Mouse (Mus musculus) hindbrain, embryonic 12.5 days (tissue): ENCODE data around the gene BC017158. TPM values are rescaled to one million over a fixed set of nuclear protein-coding genes. Genes with fewer than 3 reads are reported as not detected.
A peak's percentile ranks its signal among the peaks of the same experiment; 100 is the strongest.

Experiments used
- ATAC-seq: fragments of 200-750 bp; cut with Nextera tagmentation; 2 replicates; pipeline ENCODE4 v1.8.0; 2017; ENCODE audit warnings: moderate TSS enrichment; ENCODE audit not compliant: low FRiP score
- H3K27ac ChIP-seq: fragments of 300-500 bp; sonication (generic); 2 replicates; pipeline ENCODE4 v1.5.1; 2016; ENCODE audit warnings: mild to moderate bottlenecking
- H3K27me3 ChIP-seq: fragments of 300-500 bp; sonication (generic); 2 replicates; pipeline ENCODE4 v1.6.1; 2016; ENCODE audit warnings: mild to moderate bottlenecking
- H3K36me3 ChIP-seq: fragments of 300-500 bp; sonication (generic); 2 replicates; pipeline ENCODE4 v1.6.1; 2016; ENCODE audit warnings: mild to moderate bottlenecking
- H3K4me1 ChIP-seq: fragments of 300-500 bp; sonication (generic); 2 replicates; pipeline ENCODE4 v1.6.1; 2016
- H3K4me2 ChIP-seq: fragments of 300-500 bp; sonication (generic); replicated peaks from 2 replicates; pipeline ENCODE4 v1.6.1; 2016; ENCODE audit warnings: mild to moderate bottlenecking
- H3K4me3 ChIP-seq: fragments of 300-500 bp; sonication (generic); 2 replicates; pipeline ENCODE4 v1.5.1; 2016; ENCODE audit warnings: mild to moderate bottlenecking
- H3K9ac ChIP-seq: fragments of 300-500 bp; sonication (generic); 2 replicates; pipeline ENCODE4 v1.6.1; 2016; ENCODE audit warnings: mild to moderate bottlenecking, moderate library complexity
- H3K9me3 ChIP-seq: fragments of 300-500 bp; sonication (generic); replicated peaks from 2 replicates; pipeline ENCODE4 v1.6.1; 2016; ENCODE audit warnings: mild to moderate bottlenecking
- WGBS: fragments of 180-500 bp; shearing (Covaris S2); methylation state at CpG from one replicate; pipeline ENCODE4 v1.1.7; 2016; 5-methylcytosine and 5-hydroxymethylcytosine counted together
- polyA plus RNA-seq: library from polyadenylated mRNA; unstranded; fragments of >200 nt; fragmentation: Nextera tagmentation; extraction: Ambion mirVana; gene quantifications from 2 replicates; pipeline ENCODE4 v1.2.1, GENCODE M21; 2016

Gene BC017158
- polyA plus RNA-seq, 1 experiment from 2014 or later: 21.7 TPM

GRCm38 (mm10) chr7:128249998-128250397 is 48.0 kb downstream of the BC017158 start:
- peaks cover 22% of the 10 kb centered on the region for H3K4me1 ChIP-seq

GRCm38 (mm10) chr7:128248081-128249042 is 49.6 kb downstream of the BC017158 start:
- H3K27me3 ChIP-seq: peaks cover 11% of the 10 kb centered on the region; the same call in 1 of the 2 replicates
- peaks cover 15% of the 10 kb centered on the region for H3K36me3 ChIP-seq
- no peak overlapping the region for H3K9ac ChIP-seq
- WGBS: 87% methylated on average over 10 of the region's 10 CpGs
- peaks cover 26% of the 10 kb centered on the region for H3K4me1 ChIP-seq
- no peak overlapping the region for H3K4me3 ChIP-seq
- no peak overlapping the region for H3K27ac ChIP-seq
- H3K9me3 ChIP-seq: no peaks in the 10 kb centered on the region
- H3K4me2 ChIP-seq: peak overlapping the region; percentile 59; the same call in 1 of the 2 replicates
- no peak for ATAC-seq

More at GRCm38 (mm10) chr7:128249998-128250397, 48.0 kb downstream of the BC017158 start:
- no peak for ATAC-seq
- H3K9ac ChIP-seq: no peak overlapping the region
- peaks cover 4% of the 10 kb centered on the region; the same call in 1 of the 2 replicates for H3K36me3 ChIP-seq
- no peak overlapping the region for H3K4me2 ChIP-seq
- peaks cover 14% of the 10 kb centered on the region; the same call in 1 of the 2 replicates for H3K27me3 ChIP-seq
- H3K4me3 ChIP-seq: no peak overlapping the region
- H3K27ac ChIP-seq: no peak overlapping the region
- 84% methylated on average over 5 of the region's 5 CpGs for WGBS
- H3K9me3 ChIP-seq: no peaks in the 10 kb centered on the region

DNA sequence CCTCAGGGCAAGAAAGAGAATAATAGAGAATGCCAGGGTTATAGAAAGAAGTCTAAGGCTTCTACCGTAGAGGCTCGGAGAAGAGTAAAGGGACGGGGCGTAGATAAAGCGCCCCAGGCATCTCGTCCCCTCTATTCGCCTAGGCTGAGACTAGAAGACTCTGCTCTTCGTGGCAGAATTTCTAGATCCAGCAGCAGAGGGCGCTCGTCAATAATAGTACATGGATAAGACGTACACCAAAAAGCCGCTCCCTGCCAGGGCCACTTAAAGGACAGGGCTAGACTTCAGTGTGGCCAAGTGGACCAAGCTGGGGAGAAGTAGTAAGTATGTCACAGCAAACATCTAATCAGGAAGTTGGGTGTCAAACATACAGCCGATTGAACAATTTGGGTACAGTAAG is 50.5 kb downstream of the BC017158 start:
- Histone ChIP-seq H3K27me3 (peaks cover 8% of the 10 kb centered on the region; the same call in 1 of the 2 replicates), H3K9me3 (no peaks in the 10 kb centered on the region), H3K9ac (peak overlapping the region; percentile 58), H3K36me3 (peaks cover 24% of the 10 kb centered on the region), H3K4me3 (peak overlapping the region; percentile 35), H3K4me2 (peak overlapping the region; percentile 59), H3K4me1 (peaks cover 21% of the 10 kb centered on the region), H3K27ac (peak overlapping the region; percentile 67)
- WGBS: 3% methylated on average over 13 of the region's 13 CpGs
- peak; percentile 74 for ATAC-seq

- Histone ChIP-seq H3K9me3 (no peaks in the 10 kb centered on the region), H3K4me1 (peaks cover 15% of the 10 kb centered on the region), H3K4me3 (peak within 1 kb of the TSS; percentile 35), H3K27me3 (0 out of 2 replicates have a peak, but pooled peaks cover 4% of the 10 kb centered on the region), H3K27ac (peak within 1 kb of the TSS; percentile 67), H3K9ac (peak within 1 kb of the TSS; percentile 58), H3K36me3 (peaks cover 30% of the 10 kb centered on the region), H3K4me2 (peak within 1 kb of the TSS; percentile 59)
- 4% methylated on average over 21 of the region's 30 CpGs for WGBS
- ATAC-seq: peak; percentile 65
Measured at GRCm38 (mm10) chr7:128246496-128247391, 51.2 kb downstream of the BC017158 start, which contains the start of gene Tgfb1i1. TSS of gene Tgfb1i1 (plus strand) at chr7:128246812.

GRCm38 (mm10) chr7:128245547-128245946 is 52.4 kb downstream of the BC017158 start:
- ATAC-seq: no peak
- peaks cover 40% of the 10 kb centered on the region for H3K36me3 ChIP-seq
- H3K27me3 ChIP-seq: 0 out of 2 replicates have a peak, but pooled peaks cover 4% of the 10 kb centered on the region
- no peak overlapping the region for H3K27ac ChIP-seq
- no peak overlapping the region for H3K4me2 ChIP-seq
- peaks cover 15% of the 10 kb centered on the region for H3K4me1 ChIP-seq
- H3K4me3 ChIP-seq: no peak overlapping the region
- WGBS: 80% methylated on average over 4 of the region's 4 CpGs
- H3K9me3 ChIP-seq: no peaks in the 10 kb centered on the region
- no peak overlapping the region for H3K9ac ChIP-seq

DNA sequence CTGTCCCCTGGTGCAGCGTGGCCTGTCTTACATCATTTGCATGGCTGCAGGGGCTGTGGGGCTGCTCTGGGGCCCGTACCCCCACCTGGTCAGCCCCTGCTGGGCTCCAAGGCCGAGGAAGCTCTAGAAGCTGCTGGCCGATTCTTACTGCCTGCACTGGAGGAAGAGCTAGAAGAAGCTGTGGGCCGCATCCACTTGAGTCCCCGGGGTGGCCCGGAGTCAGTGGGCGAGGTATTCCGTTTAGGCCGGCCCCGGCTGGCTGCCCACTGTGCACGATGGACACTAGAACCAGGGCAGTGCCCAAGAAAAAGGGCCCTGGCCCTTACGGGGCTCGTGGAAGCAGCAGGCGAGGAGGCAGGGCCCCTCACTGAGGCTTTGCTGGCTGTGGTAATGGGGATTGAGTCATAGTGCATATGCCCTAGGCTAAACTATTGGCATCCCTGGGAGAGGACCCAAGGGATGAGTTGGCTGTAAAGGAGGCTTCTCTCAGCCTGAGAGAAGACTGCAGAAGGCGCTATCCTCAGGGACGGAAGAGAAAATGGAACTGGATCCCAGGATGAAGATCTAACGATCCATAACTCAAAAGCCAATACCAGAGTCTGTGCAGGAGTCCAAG is 53.5 kb downstream of the BC017158 start:
- 79% methylated on average over 18 of the region's 18 CpGs for WGBS
- H3K4me3 ChIP-seq: no peak overlapping the region
- H3K4me1 ChIP-seq: peaks cover 15% of the 10 kb centered on the region
- 0 out of 2 replicates have a peak overlapping the region, but pooled peaks have one; percentile 13 for H3K9ac ChIP-seq
- H3K4me2 ChIP-seq: no peak overlapping the region
- H3K9me3 ChIP-seq: no peaks in the 10 kb centered on the region
- H3K27me3 ChIP-seq: 0 out of 2 replicates have a peak, but pooled peaks cover 4% of the 10 kb centered on the region
- ATAC-seq: no peak
- no peak overlapping the region for H3K27ac ChIP-seq
- H3K36me3 ChIP-seq: peaks cover 46% of the 10 kb centered on the region

- Histone ChIP-seq H3K36me3 (peaks cover 46% of the 10 kb centered on the region), H3K9ac (0 out of 2 replicates have a peak overlapping the region, but pooled peaks have one; percentile 13), H3K27me3 (0 out of 2 replicates have a peak, but pooled peaks cover 4% of the 10 kb centered on the region), H3K4me2 (no peak overlapping the region), H3K4me1 (peaks cover 18% of the 10 kb centered on the region), H3K4me3 (no peak overlapping the region), H3K27ac (no peak overlapping the region), H3K9me3 (no peaks in the 10 kb centered on the region)
- WGBS: 45% methylated on average over 10 of the region's 10 CpGs
- no peak for ATAC-seq
Measured at GRCm38 (mm10) chr7:128243921-128244320, 54.0 kb downstream of the BC017158 start.

DNA sequence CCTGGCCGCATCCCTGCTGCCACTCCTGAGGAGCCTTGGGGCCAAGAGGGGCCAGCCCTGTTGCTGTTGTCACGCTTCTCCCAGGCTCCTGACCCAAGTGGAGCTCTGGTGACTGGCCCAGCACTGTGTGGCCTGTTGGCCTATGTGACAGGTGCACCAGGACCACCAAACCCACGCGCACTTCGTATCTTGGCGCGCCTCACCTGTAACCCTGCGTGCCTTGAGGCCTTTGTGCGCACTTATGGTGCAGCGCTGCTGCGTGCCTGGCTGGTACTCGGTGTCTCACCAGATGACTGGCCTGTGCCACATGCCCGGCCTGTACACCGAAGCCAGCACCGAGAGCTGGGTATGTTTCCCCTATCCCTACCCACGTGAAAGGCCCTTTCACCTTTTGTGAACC is 55.6 kb downstream of the BC017158 start:
- ATAC-seq: no peak
- Histone ChIP-seq H3K27ac (no peak overlapping the region), H3K4me1 (peaks cover 19% of the 10 kb centered on the region), H3K9me3 (no peaks in the 10 kb centered on the region), H3K9ac (no peak overlapping the region), H3K4me3 (no peak overlapping the region), H3K27me3 (no peaks in the 10 kb centered on the region), H3K36me3 (peaks cover 46% of the 10 kb centered on the region), H3K4me2 (no peak overlapping the region)
- WGBS: 93% methylated on average over 16 of the region's 16 CpGs

- WGBS: 95% methylated on average over 27 of the region's 27 CpGs
- no peak overlapping the region for H3K4me3 ChIP-seq
- H3K4me2 ChIP-seq: no peak overlapping the region
- H3K9me3 ChIP-seq: no peaks in the 10 kb centered on the region
- H3K27me3 ChIP-seq: no peaks in the 10 kb centered on the region
- H3K4me1 ChIP-seq: peaks cover 17% of the 10 kb centered on the region
- no peak overlapping the region for H3K27ac ChIP-seq
- ATAC-seq: no peak
- no peak overlapping the region for H3K9ac ChIP-seq
- H3K36me3 ChIP-seq: peaks cover 52% of the 10 kb centered on the region
Measured at GRCm38 (mm10) chr7:128240131-128240784, 57.7 kb downstream of the BC017158 start.

- H3K27ac ChIP-seq: no peak overlapping the region
Measured at GRCm38 (mm10) chr7:128238991-128239390, 59.0 kb downstream of the BC017158 start.

More at GRCm38 (mm10) chr7:128238991-128239390, 59.0 kb downstream of the BC017158 start:
- no peak overlapping the region for H3K9ac ChIP-seq
- H3K9me3 ChIP-seq: no peaks in the 10 kb centered on the region
- ATAC-seq: no peak
- peak overlapping the region; percentile 96 for H3K4me2 ChIP-seq
- H3K4me3 ChIP-seq: peak overlapping the region; percentile 68
- H3K27me3 ChIP-seq: no peaks in the 10 kb centered on the region
- H3K36me3 ChIP-seq: peaks cover 41% of the 10 kb centered on the region
- WGBS: 26% methylated on average over 4 of the region's 4 CpGs
- peaks cover 13% of the 10 kb centered on the region for H3K4me1 ChIP-seq
